ENCODE assay signal across 8 mouse cellular contexts in the genomic region with DNA sequence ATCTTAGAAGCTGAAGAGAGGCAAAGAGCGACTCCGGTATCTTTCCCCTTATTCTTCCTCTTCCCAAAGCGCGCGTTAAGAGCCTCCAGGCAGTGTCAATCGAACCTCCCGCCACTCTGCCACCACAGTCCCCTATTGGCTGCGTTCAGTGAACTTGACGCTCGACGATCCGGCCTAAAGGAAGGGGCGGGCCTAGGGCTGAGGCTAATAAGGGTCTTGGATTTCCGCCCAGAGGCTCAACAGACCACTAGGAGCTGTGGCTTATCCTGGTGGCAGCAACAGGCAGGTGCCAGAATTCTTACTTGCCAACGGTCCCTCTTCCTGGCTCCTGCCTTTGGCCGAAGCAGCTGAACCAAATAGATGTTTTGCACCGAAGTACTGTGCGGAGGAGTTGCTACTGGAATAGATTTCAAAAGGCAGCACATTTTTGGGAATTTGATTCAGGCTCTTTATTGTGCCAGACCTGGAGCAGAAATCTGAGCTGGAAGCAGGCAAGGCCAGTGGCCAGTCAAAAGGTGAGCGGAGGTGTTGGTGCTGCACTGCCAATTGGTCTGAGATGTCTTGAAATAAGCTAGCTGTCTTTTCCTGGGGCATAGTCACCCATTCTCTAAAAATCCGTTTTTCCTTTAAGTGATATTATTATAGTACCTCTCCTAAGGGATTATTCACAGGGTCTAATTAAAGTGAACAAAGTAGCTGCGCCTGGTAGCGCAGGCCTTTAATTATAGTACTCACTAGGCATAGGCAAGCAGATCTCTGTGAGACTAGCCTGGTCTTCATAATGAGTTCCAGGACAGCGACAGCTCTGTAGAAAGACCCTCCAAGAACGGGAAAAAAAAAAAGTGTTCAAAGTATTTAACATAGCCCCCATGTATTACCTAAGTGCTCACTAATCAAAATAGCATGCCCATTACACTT. TPM values are rescaled to one million over a fixed set of nuclear protein-coding genes. Genes with fewer than 3 reads are reported as not detected.
DNase-seq lines count a peak whose midpoint lies in the region; ATAC-seq and TF ChIP-seq lines count a peak whose summit lies in the region.

Gene Rad54l (minus strand): TSS at position 89 of the 918 bp plus-strand sequence.
Gene Pomgnt1 (plus strand): TSS at position 239 of the 918 bp plus-strand sequence.

- under 1% methylated on average over 24 of the region's 24 CpGs for WGBS in forebrain, embryonic 14.5 days
- 2% methylated on average over 24 of the region's 24 CpGs for WGBS in large intestine, adult 2 months
- 5% methylated on average over 24 of the region's 24 CpGs for WGBS in lung, embryonic 14.5 days

- H3K9ac ChIP-seq in forebrain, embryonic 14.5 days (ENCODE audit: low read length) = peak within 1 kb of the TSS; percentile 66
- H3K9ac ChIP-seq in lung, embryonic 14.5 days = peak within 1 kb of the TSS; percentile 60

- peak; percentile 78 for ATAC-seq in G1E (ENCODE audit: extremely low read depth, insufficient number of reproducible peaks, low FRiP score, poor library complexity, severe bottlenecking)
- peak; percentile 99 for ATAC-seq in forebrain, embryonic 14.5 days
- ATAC-seq in lung, embryonic 14.5 days (ENCODE audit: insufficient read depth) = peak; percentile 100
- ATAC-seq in neutrophil, adult 5-6 weeks (ENCODE audit: extremely low read depth, insufficient number of reproducible peaks, low FRiP score, poor library complexity, severe bottlenecking) = peak; percentile 95

- intact Hi-C loops in heart, postnatal 14 days (cut with DNase I) = no loop called here

- no peaks in the 10 kb centered on the region for H3K9me3 ChIP-seq in G1E (replicated peaks)
- H3K9me3 ChIP-seq in forebrain, embryonic 14.5 days (replicated peaks; ENCODE audit: control insufficient read depth, low read length) = no peaks in the 10 kb centered on the region
- H3K9me3 ChIP-seq in lung, embryonic 14.5 days (ENCODE audit: low read depth, low read length) = no peaks in the 10 kb centered on the region

- H3K27ac ChIP-seq in forebrain, embryonic 14.5 days (ENCODE audit: low read depth, low read length) = peak within 1 kb of the TSS; percentile 55; the same call in 1 of the 2 replicates
- H3K27ac ChIP-seq in lung, embryonic 14.5 days (ENCODE audit: low read depth) = peak within 1 kb of the TSS; percentile 71; the same call in 1 of the 2 replicates

- DNase-seq in G1E (ENCODE audit: low spot score) = peak; percentile 82
- peak; percentile 72 for DNase-seq in cerebellum, adult 11 months
- DNase-seq in forebrain, embryonic 14.5 days (ENCODE audit: low spot score) = peak; percentile 98
- peak; percentile 80 to 84 for DNase-seq in heart, postnatal 14 days
- DNase-seq in large intestine, adult 2 months (ENCODE audit: low read depth, low spot score) = peak; percentile 48
- peak; percentile 99 for DNase-seq in lung, embryonic 14.5 days
- peak; percentile 90 for DNase-seq in testis, postnatal 14 days (ENCODE audit: low spot score)

- peaks cover 41% of the 10 kb centered on the region for H3K36me3 ChIP-seq in G1E (replicated peaks)
- no peaks in the 10 kb centered on the region for H3K36me3 ChIP-seq in forebrain, embryonic 14.5 days (ENCODE audit: control insufficient read depth, insufficient read depth, low read length)
- H3K36me3 ChIP-seq in lung, embryonic 14.5 days (ENCODE audit: insufficient read depth) = peaks cover 4% of the 10 kb centered on the region

- H3K4me3 ChIP-seq in G1E (ENCODE audit: low read depth, low read length) = peak within 1 kb of the TSS; percentile 74
- peak within 1 kb of the TSS; percentile 46 for H3K4me3 ChIP-seq in forebrain, embryonic 14.5 days (ENCODE audit: low read depth, low read length)
- peak within 1 kb of the TSS; percentile 60 for H3K4me3 ChIP-seq in lung, embryonic 14.5 days (ENCODE audit: low read depth, low read length)

- H3K27me3 ChIP-seq in G1E (ENCODE audit: insufficient read depth, low read length) = no peaks in the 10 kb centered on the region
- H3K27me3 ChIP-seq in forebrain, embryonic 14.5 days (replicated peaks; ENCODE audit: control insufficient read depth, insufficient read depth, low read length) = no peaks in the 10 kb centered on the region
- no peaks in the 10 kb centered on the region for H3K27me3 ChIP-seq in lung, embryonic 14.5 days (ENCODE audit: insufficient read depth, low read length)

- no peak for TF ChIP-seq CTCF in G1E (IDR thresholded peaks at IDR 0.05; ENCODE audit: low read depth, low read length)
- peak; percentile 59 for TF ChIP-seq CTCF in lung, embryonic 14.5 days (IDR thresholded peaks at IDR 0.05; ENCODE audit: low read depth)

- peaks cover 58% of the 10 kb centered on the region for H3K4me1 ChIP-seq in G1E (ENCODE audit: insufficient read depth, low read depth, low read length)
- H3K4me1 ChIP-seq in forebrain, embryonic 14.5 days (ENCODE audit: control insufficient read depth, insufficient read depth, low read length) = peaks cover 9% of the 10 kb centered on the region
- no peaks in the 10 kb centered on the region for H3K4me1 ChIP-seq in lung, embryonic 14.5 days (ENCODE audit: insufficient read depth)

- H3K4me2 ChIP-seq in forebrain, embryonic 14.5 days (ENCODE audit: low read length) = peak within 1 kb of the TSS; percentile 68
- H3K4me2 ChIP-seq in lung, embryonic 14.5 days = peak within 1 kb of the TSS; percentile 80

RNA-seq across cellular contexts. Expression of gene Rad54l, which starts in this region (rescaled TPM):
- total RNA-seq in G1E (2014; fragmentation: Nextera tagmentation) = 46.1 and 56.1 TPM in 2 replicates
- 43.2 and 47.0 TPM in 2 replicates for total RNA-seq in G1E (2017)
- polyA plus RNA-seq in G1E (2012) = 2.4 and 3.4 TPM in 2 replicates
- polyA plus RNA-seq in forebrain, embryonic 14.5 days (2014; fragmentation: Nextera tagmentation; extraction: Ambion mirVana) = 18.1 and 18.2 TPM in 2 replicates
- total RNA-seq in heart, postnatal 14 days (2021) = 1 to 10 TPM in 1 of 2 experiments, under 1 TPM in 1; 0.81 to 1.5 TPM
- 6.2 and 7.0 TPM in 2 replicates for polyA plus RNA-seq in large intestine, adult 2 months (2012; rRNA removed)
- polyA plus RNA-seq in lung, embryonic 14.5 days (2014; fragmentation: Nextera tagmentation; extraction: Ambion mirVana) = 35.9 and 43.2 TPM in 2 replicates
- 0.86 and 0.93 TPM in 2 replicates for total RNA-seq in neutrophil, adult 5-6 weeks (2017)

RNA-seq across cellular contexts. Expression of gene Pomgnt1, which starts in this region (rescaled TPM):
- total RNA-seq in G1E (2014; fragmentation: Nextera tagmentation) (35.2 and 40.5 TPM in 2 replicates), G1E (2017) (37.2 and 47.0 TPM in 2 replicates)
- 5.5 and 6.2 TPM in 2 replicates for polyA plus RNA-seq in G1E (2012)
- 54.8 and 56.0 TPM in 2 replicates for polyA plus RNA-seq in forebrain, embryonic 14.5 days (2014; fragmentation: Nextera tagmentation; extraction: Ambion mirVana)
- total RNA-seq in heart, postnatal 14 days (2021) = 10 to 100 TPM; 69.3 to 74.1 TPM
- polyA plus RNA-seq in large intestine, adult 2 months (2012; rRNA removed) = 23.0 and 26.3 TPM in 2 replicates
- 63.3 and 66.5 TPM in 2 replicates for polyA plus RNA-seq in lung, embryonic 14.5 days (2014; fragmentation: Nextera tagmentation; extraction: Ambion mirVana)
- 21.2 and 24.2 TPM in 2 replicates for total RNA-seq in neutrophil, adult 5-6 weeks (2017)

Comparison
In these comparisons a context has a peak if more than half of its experiments do, and no peak if none do; other contexts are left out.
1. Peak in every context shown above with its lines: DNase-seq, ATAC-seq, H3K4me3 ChIP-seq and H3K27ac ChIP-seq.
2. RNA of gene Rad54l (total RNA-seq): 43.2 to 56.1 TPM in G1E; 0.81 to 1.5 TPM in heart, postnatal 14 days and 0.86 to 0.93 TPM in neutrophil, adult 5-6 weeks; every median in the first group is over 10 times any median in the second.
3. DNase-seq: peak in every context shown above with its lines; median percentile 99 in lung, embryonic 14.5 days; 98 in forebrain, embryonic 14.5 days; 90 in testis, postnatal 14 days; 82 in G1E; 82 in heart, postnatal 14 days; 72 in cerebellum, adult 11 months; 48 in large intestine, adult 2 months.